Mouse (Mus musculus): ENCODE data around the gene Tead1.

GRCm38 (mm10) chr7:112823621-112824020 lies 144.5 kb downstream of the Tead1 start:
- TF ChIP-seq CTCF (IDR thresholded peaks at IDR 0.05; ENCODE audit: low read depth, low read length) = no peak
- no peak for TF ChIP-seq POLR2A (IDR thresholded peaks at IDR 0.05; ENCODE audit: insufficient read depth, low read length)
- peak; percentile 87 for TF ChIP-seq EP300 (IDR thresholded peaks at IDR 0.05; ENCODE audit: insufficient read depth, low read depth, low read length)
